8 mouse cellular contexts compared by ENCODE assay signal in the genomic region with DNA sequence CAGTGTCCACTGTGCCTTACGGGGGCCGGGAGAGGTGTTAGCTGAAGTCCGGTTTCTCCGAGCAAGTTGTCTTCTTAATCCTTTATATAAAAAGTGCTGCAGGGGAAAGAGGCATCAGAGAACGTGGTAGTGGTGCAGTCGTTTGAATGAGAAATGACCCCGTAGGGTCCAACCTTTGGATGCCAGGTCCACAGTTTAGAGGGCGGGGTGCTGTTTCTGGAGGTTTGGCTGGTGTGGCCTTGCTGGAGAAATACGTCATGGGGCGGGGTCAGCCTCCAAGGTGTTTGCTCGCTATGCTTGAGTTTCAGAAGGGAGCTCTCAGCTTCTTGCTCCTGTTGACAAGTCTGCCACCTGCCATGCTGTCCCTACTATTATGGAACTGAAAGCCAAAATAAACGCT. TPM values are rescaled to one million over a fixed set of nuclear protein-coding genes. Genes with fewer than 3 reads are reported as not detected.
DNase-seq lines count a peak whose midpoint lies in the region; ATAC-seq lines count a peak whose summit lies in the region.

No protein-coding gene starts in this region.

- ATAC-seq in forebrain, embryonic 12.5 days (ENCODE audit: low FRiP score), result peak; percentile 20; the same call in 1 of the 2 replicates
- ATAC-seq in megakaryocyte, adult 5-6 weeks (ENCODE audit: poor library complexity, severe bottlenecking), result peak; percentile 54; the same call in 1 of the 2 replicates
- peak; percentile 47 for ATAC-seq in stomach, embryonic 14.5 days (ENCODE audit: insufficient number of reproducible peaks, insufficient read depth, low FRiP score, low read depth)

- H3K27me3 ChIP-seq in forebrain, embryonic 12.5 days, result no peaks in the 10 kb centered on the region
- no peaks in the 10 kb centered on the region for H3K27me3 ChIP-seq in hindbrain, embryonic 10.5 days (ENCODE audit: insufficient read depth, poor library complexity, severe bottlenecking)
- H3K27me3 ChIP-seq in stomach, embryonic 14.5 days (ENCODE audit: control insufficient read depth, insufficient read depth, low read length), result no peaks in the 10 kb centered on the region

- H3K4me3 ChIP-seq in forebrain, embryonic 12.5 days (replicated peaks), result peak overlapping the region; percentile 62
- peak overlapping the region; percentile 72 for H3K4me3 ChIP-seq in hindbrain, embryonic 10.5 days
- H3K4me3 ChIP-seq in stomach, embryonic 14.5 days (ENCODE audit: low read depth, low read length), result peak overlapping the region; percentile 69

- H3K9ac ChIP-seq in forebrain, embryonic 12.5 days, result peak overlapping the region; percentile 68
- H3K9ac ChIP-seq in stomach, embryonic 14.5 days (replicated peaks; ENCODE audit: low read depth, low read length), result peak overlapping the region; percentile 72

- peak; percentile 76 for DNase-seq in cerebellum, adult 11-12 months
- no peak for DNase-seq in cerebellum, postnatal 4 days (ENCODE audit: low spot score in 2 of 2)
- DNase-seq in c-Kit-negative CD71-positive TER-119-positive erythroid progenitor cells, embryonic 14.5 days (ENCODE audit: low read depth, low spot score), result peak; percentile 44
- DNase-seq in hindbrain, embryonic 10.5 days (ENCODE audit: low spot score), result peak; percentile 28
- DNase-seq in left cerebral cortex, postnatal 14 days (ENCODE audit: low spot score in 2 of 2), result peak; percentile 14 to 33

- H3K4me2 ChIP-seq in forebrain, embryonic 12.5 days, result peak overlapping the region; percentile 78
- H3K4me2 ChIP-seq in stomach, embryonic 14.5 days (replicated peaks; ENCODE audit: low read depth, low read length), result peak overlapping the region; percentile 75

- H3K4me1 ChIP-seq in forebrain, embryonic 12.5 days, result peaks cover 7% of the 10 kb centered on the region
- peaks cover 9% of the 10 kb centered on the region for H3K4me1 ChIP-seq in hindbrain, embryonic 10.5 days (replicated peaks)
- no peaks in the 10 kb centered on the region; the same call in 1 of the 2 replicates for H3K4me1 ChIP-seq in stomach, embryonic 14.5 days (ENCODE audit: control insufficient read depth, insufficient read depth, low read length)

- H3K36me3 ChIP-seq in forebrain, embryonic 12.5 days (replicated peaks), result peaks cover 19% of the 10 kb centered on the region
- H3K36me3 ChIP-seq in hindbrain, embryonic 10.5 days, result peaks cover 19% of the 10 kb centered on the region
- peaks cover 2% of the 10 kb centered on the region; the same call in 1 of the 2 replicates for H3K36me3 ChIP-seq in stomach, embryonic 14.5 days (ENCODE audit: control insufficient read depth, insufficient read depth, low read length)

- peaks cover 20% of the 10 kb centered on the region for H3K9me3 ChIP-seq in forebrain, embryonic 12.5 days
- H3K9me3 ChIP-seq in hindbrain, embryonic 10.5 days, result peaks cover 26% of the 10 kb centered on the region
- H3K9me3 ChIP-seq in stomach, embryonic 14.5 days (ENCODE audit: control insufficient read depth, low read depth, low read length), result peaks cover 14% of the 10 kb centered on the region

- H3K27ac ChIP-seq in forebrain, embryonic 12.5 days, result peak overlapping the region; percentile 42; the same call in 1 of the 2 replicates
- H3K27ac ChIP-seq in hindbrain, embryonic 10.5 days, result peak overlapping the region; percentile 84
- peak overlapping the region; percentile 67; the same call in 1 of the 2 replicates for H3K27ac ChIP-seq in stomach, embryonic 14.5 days (ENCODE audit: low read length)

- 15% methylated on average over 12 of the region's 12 CpGs for WGBS in forebrain, embryonic 12.5 days
- 11% methylated on average over 12 of the region's 12 CpGs for WGBS in hindbrain, embryonic 10.5 days
- WGBS in stomach, embryonic 14.5 days, result 13% methylated on average over 12 of the region's 12 CpGs

- intact Hi-C loops in left cerebral cortex, postnatal 14 days (cut with DNase I), result loop anchor here (2.0 kb wide), 1 partner anchor 62 kb away; the partner anchor contains the start of gene Zfp114

RNA-seq across cellular contexts. Expression of gene Zfp112, which starts 0.9 kb away (rescaled TPM):
- 7.3 and 7.7 TPM in 2 replicates for polyA plus RNA-seq in forebrain, embryonic 12.5 days (2016; fragmentation: Nextera tagmentation; extraction: Ambion mirVana)
- 3.3 and 5.4 TPM in 2 replicates for polyA plus RNA-seq in hindbrain, embryonic 10.5 days (2016; fragmentation: Nextera tagmentation; extraction: Ambion mirVana)
- total RNA-seq in left cerebral cortex, postnatal 14 days (2021), result 1 to 10 TPM; 7.5 to 9.1 TPM
- 0.60 and 0.89 TPM in 2 replicates for total RNA-seq in megakaryocyte, adult 5-6 weeks (2015)
- total RNA-seq in megakaryocyte, adult 5-6 weeks (2017), result 0.29 and 0.81 TPM in 2 replicates
- polyA plus RNA-seq in stomach, embryonic 14.5 days (2014; fragmentation: Nextera tagmentation; extraction: Ambion mirVana), result 5.4 and 6.3 TPM in 2 replicates

RNA-seq across cellular contexts. Expression of gene Zfp235, which starts 21.0 kb away (rescaled TPM):
- polyA plus RNA-seq in forebrain, embryonic 12.5 days (2016; fragmentation: Nextera tagmentation; extraction: Ambion mirVana), result 16.8 and 17.9 TPM in 2 replicates
- polyA plus RNA-seq in hindbrain, embryonic 10.5 days (2016; fragmentation: Nextera tagmentation; extraction: Ambion mirVana), result 12.9 and 14.6 TPM in 2 replicates
- total RNA-seq in left cerebral cortex, postnatal 14 days (2021), result 10 to 100 TPM; 20.2 to 22.8 TPM
- total RNA-seq in megakaryocyte, adult 5-6 weeks (2015), result 4.5 and 8.1 TPM in 2 replicates
- total RNA-seq in megakaryocyte, adult 5-6 weeks (2017), result 3.7 and 4.7 TPM in 2 replicates
- polyA plus RNA-seq in stomach, embryonic 14.5 days (2014; fragmentation: Nextera tagmentation; extraction: Ambion mirVana), result 21.7 and 22.2 TPM in 2 replicates

RNA-seq across cellular contexts. Expression of gene Zfp180, which starts 31.3 kb away (rescaled TPM):
- polyA plus RNA-seq in forebrain, embryonic 12.5 days (2016; fragmentation: Nextera tagmentation; extraction: Ambion mirVana), result 31.9 and 32.7 TPM in 2 replicates
- polyA plus RNA-seq in hindbrain, embryonic 10.5 days (2016; fragmentation: Nextera tagmentation; extraction: Ambion mirVana), result 25.9 and 29.4 TPM in 2 replicates
- total RNA-seq in left cerebral cortex, postnatal 14 days (2021), result 10 to 100 TPM; 29.5 to 31.7 TPM
- total RNA-seq in megakaryocyte, adult 5-6 weeks (2015), result 14.0 and 14.8 TPM in 2 replicates
- 15.7 and 18.7 TPM in 2 replicates for total RNA-seq in megakaryocyte, adult 5-6 weeks (2017)
- polyA plus RNA-seq in stomach, embryonic 14.5 days (2014; fragmentation: Nextera tagmentation; extraction: Ambion mirVana), result 21.4 and 23.2 TPM in 2 replicates

RNA-seq across cellular contexts. Expression of gene Vmn1r183, which starts 59.9 kb away (rescaled TPM):
- polyA plus RNA-seq in forebrain, embryonic 12.5 days (2016; fragmentation: Nextera tagmentation; extraction: Ambion mirVana), result not detected in 2 replicates
- polyA plus RNA-seq in hindbrain, embryonic 10.5 days (2016; fragmentation: Nextera tagmentation; extraction: Ambion mirVana), result not detected in 2 replicates
- not detected for total RNA-seq in left cerebral cortex, postnatal 14 days (2021)
- total RNA-seq in megakaryocyte, adult 5-6 weeks (2015), result not detected in 2 replicates
- total RNA-seq in megakaryocyte, adult 5-6 weeks (2017), result not detected in 2 replicates
- not detected in 2 replicates for polyA plus RNA-seq in stomach, embryonic 14.5 days (2014; fragmentation: Nextera tagmentation; extraction: Ambion mirVana)

Comparison
In these comparisons a context has a peak if more than half of its experiments do, and no peak if none do; other contexts are left out.
1. DNase-seq: peak in cerebellum, adult 11-12 months (single experiment), c-Kit-negative CD71-positive TER-119-positive erythroid progenitor cells, embryonic 14.5 days (single experiment), hindbrain, embryonic 10.5 days (single experiment) and left cerebral cortex, postnatal 14 days (2 of 2); none in cerebellum, postnatal 4 days (0 of 2).
2. Peak in every context shown above with its lines, with median percentiles within 50 percentile points of each other: ATAC-seq, H3K27ac ChIP-seq and H3K4me3 ChIP-seq.